ENCODE assay signal across 8 mouse cellular contexts in genomic region chr2:25545996-25546810, GRCm38 (mm10). TPM values are rescaled to one million over a fixed set of nuclear protein-coding genes. Genes with fewer than 3 reads are reported as not detected.
DNase-seq lines count a peak whose midpoint lies in the region; ATAC-seq lines count a peak whose summit lies in the region.

No protein-coding gene starts in this region.

- peak overlapping the region; percentile 60 for H3K4me3 ChIP-seq in hindbrain, embryonic 11.5 days (ENCODE audit: low read depth, low read length)
- H3K4me3 ChIP-seq in macrophage (ENCODE audit: inconsistent target) = peak overlapping the region; percentile 80

- 0 out of 2 replicates have a peak overlapping the region, but pooled peaks have one; percentile 33 for H3K27ac ChIP-seq in hindbrain, embryonic 11.5 days (ENCODE audit: low read depth, low read length)
- peak overlapping the region; percentile 47 for H3K27ac ChIP-seq in macrophage

- H3K9ac ChIP-seq in hindbrain, embryonic 11.5 days (ENCODE audit: low read depth, low read length) = peak overlapping the region; percentile 79

- 11% methylated on average over 36 of the region's 43 CpGs for WGBS in hindbrain, embryonic 11.5 days
- 5% methylated on average over 43 of the region's 43 CpGs for WGBS in macrophage (ENCODE audit: missing documents)

- no peaks in the 10 kb centered on the region for H3K4me1 ChIP-seq in hindbrain, embryonic 11.5 days (replicated peaks; ENCODE audit: control insufficient read depth, insufficient read depth, low read length)

- peaks cover 53% of the 10 kb centered on the region for H3K79me2 ChIP-seq in macrophage (ENCODE audit: inconsistent target)

- H3K4me2 ChIP-seq in hindbrain, embryonic 11.5 days (replicated peaks; ENCODE audit: low read depth, low read length) = peak overlapping the region; percentile 75

- no peaks in the 10 kb centered on the region for H3K27me3 ChIP-seq in hindbrain, embryonic 11.5 days (ENCODE audit: control insufficient read depth, insufficient read depth, low read length)

- no peaks in the 10 kb centered on the region for H3K9me3 ChIP-seq in hindbrain, embryonic 11.5 days (ENCODE audit: control insufficient read depth, low read length)

- peak; percentile 37 for DNase-seq in cerebellum, adult 9-11 months
- no peak for DNase-seq in cerebellum, adult 18-20 months
- DNase-seq in 416B (ENCODE audit: low read depth) = peak; percentile 39
- peak; percentile 39 for DNase-seq in c-Kit-positive CD71-positive TER-119-negative erythroid progenitor cells, embryonic 14.5 days (ENCODE audit: low read depth)
- no peak for DNase-seq in hindbrain, embryonic 11.5 days (ENCODE audit: low spot score)
- DNase-seq in T-cell, adult 2 months (ENCODE audit: low spot score) = no peak
- DNase-seq in ovary, postnatal 14 days (ENCODE audit: low spot score) = no peak

- no peaks in the 10 kb centered on the region for H3K36me3 ChIP-seq in hindbrain, embryonic 11.5 days (ENCODE audit: control insufficient read depth, insufficient read depth, low read length)
- H3K36me3 ChIP-seq in macrophage (ENCODE audit: inconsistent target) = no peaks in the 10 kb centered on the region

- peak; percentile 68 for ATAC-seq in hindbrain, embryonic 11.5 days (ENCODE audit: low FRiP score)

RNA-seq across cellular contexts. Expression of gene Traf2, which starts 0.5 kb away (rescaled TPM):
- 25.3 and 32.3 TPM in 2 replicates for polyA plus RNA-seq in hindbrain, embryonic 11.5 days (2014; fragmentation: Nextera tagmentation; extraction: Ambion mirVana)
- 10 to 100 TPM; 26.4 to 95.2 (median 63.5) TPM for total RNA-seq in macrophage (2018; cell fraction: chromatin; rRNA removed)
- total RNA-seq in macrophage (2018; cell fraction: cytosol; rRNA removed) = 10 to 100 TPM in 23 of 26 experiments, 1 to 10 TPM in 3; 9.2 to 38.3 (median 25.0) TPM
- total RNA-seq in macrophage (2018; cell fraction: nucleus; rRNA removed) = 10 to 100 TPM; 18.0 to 75.5 (median 40.4) TPM
- 6.2 to 13.5 TPM (median 12.4 TPM) in 3 replicates for polyA plus RNA-seq in macrophage (2018)

RNA-seq across cellular contexts. Expression of gene Edf1, which starts 11.4 kb away (rescaled TPM):
- polyA plus RNA-seq in hindbrain, embryonic 11.5 days (2014; fragmentation: Nextera tagmentation; extraction: Ambion mirVana) = 380 and 436 TPM in 2 replicates
- total RNA-seq in macrophage (2018; cell fraction: chromatin; rRNA removed) = 10 to 100 TPM; 30.5 to 83.6 (median 45.1) TPM
- total RNA-seq in macrophage (2018; cell fraction: cytosol; rRNA removed) = 100 to 1,000 TPM; 226 to 361 (median 277) TPM
- total RNA-seq in macrophage (2018; cell fraction: nucleus; rRNA removed) = 100 to 1,000 TPM in 3 of 26 experiments, 10 to 100 TPM in 23; 31.8 to 109 (median 65.2) TPM
- 258 to 279 TPM (median 262 TPM) in 3 replicates for polyA plus RNA-seq in macrophage (2018)

RNA-seq across cellular contexts. Expression of gene Mamdc4, which starts 28.4 kb away (rescaled TPM):
- 3.0 and 4.2 TPM in 2 replicates for polyA plus RNA-seq in hindbrain, embryonic 11.5 days (2014; fragmentation: Nextera tagmentation; extraction: Ambion mirVana)
- total RNA-seq in macrophage (2018; cell fraction: chromatin; rRNA removed) = 1 to 10 TPM in 24 of 26 experiments, under 1 TPM in 2; 0.17 to 5.6 (median 2.8) TPM
- total RNA-seq in macrophage (2018; cell fraction: cytosol; rRNA removed) = 1 to 10 TPM in 5 of 26 experiments, under 1 TPM in 12, not detected in 9; 0.03 to 3.4 (median 0.24) TPM
- total RNA-seq in macrophage (2018; cell fraction: nucleus; rRNA removed) = 1 to 10 TPM in 16 of 26 experiments, under 1 TPM in 9, not detected in 1; 0.40 to 3.8 (median 1.7) TPM
- polyA plus RNA-seq in macrophage (2018) = 0.04 to 0.60 TPM (median 0.15 TPM) in 3 replicates

RNA-seq across cellular contexts. Expression of gene Phpt1, which starts 28.8 kb away (rescaled TPM):
- polyA plus RNA-seq in hindbrain, embryonic 11.5 days (2014; fragmentation: Nextera tagmentation; extraction: Ambion mirVana) = 161 and 167 TPM in 2 replicates
- 1 to 10 TPM in 19 of 26 experiments, not detected in 7; 1.4 to 9.9 (median 2.5) TPM for total RNA-seq in macrophage (2018; cell fraction: chromatin; rRNA removed)
- total RNA-seq in macrophage (2018; cell fraction: cytosol; rRNA removed) = 10 to 100 TPM in 15 of 26 experiments, 1 to 10 TPM in 11; 5.4 to 14.7 (median 10.2) TPM
- 1 to 10 TPM in 23 of 26 experiments, not detected in 3; 1.0 to 8.0 (median 3.4) TPM for total RNA-seq in macrophage (2018; cell fraction: nucleus; rRNA removed)
- polyA plus RNA-seq in macrophage (2018) = 9.0 to 13.7 TPM (median 13.0 TPM) in 3 replicates

RNA-seq across cellular contexts. Expression of gene Ajm1, which starts 35.4 kb away (rescaled TPM):
- 0.38 and 0.59 TPM in 2 replicates for polyA plus RNA-seq in hindbrain, embryonic 11.5 days (2014; fragmentation: Nextera tagmentation; extraction: Ambion mirVana)
- 1 to 10 TPM in 15 of 26 experiments, under 1 TPM in 11; 0.28 to 3.6 (median 1.1) TPM for total RNA-seq in macrophage (2018; cell fraction: chromatin; rRNA removed)
- total RNA-seq in macrophage (2018; cell fraction: cytosol; rRNA removed) = under 1 TPM; 0.04 to 0.44 (median 0.14) TPM
- 1 to 10 TPM in 11 of 26 experiments, under 1 TPM in 14, not detected in 1; 0.27 to 2.4 (median 0.85) TPM for total RNA-seq in macrophage (2018; cell fraction: nucleus; rRNA removed)
- 0.07 to 0.50 TPM (median 0.26 TPM) in 3 replicates for polyA plus RNA-seq in macrophage (2018)

Comparison
In these comparisons a context has a peak if more than half of its experiments do, and no peak if none do; other contexts are left out.
1. DNase-seq: peak in cerebellum, adult 9-11 months (single experiment), 416B (single experiment) and c-Kit-positive CD71-positive TER-119-negative erythroid progenitor cells, embryonic 14.5 days (single experiment); none in cerebellum, adult 18-20 months (0 of 2), hindbrain, embryonic 11.5 days (single experiment), T-cell, adult 2 months (single experiment) and ovary, postnatal 14 days (single experiment).